Mouse (Mus musculus): ENCODE data around the gene Cerk.
"Not testable (repeated sequence)": the region's sequence is repeated elsewhere in the genome, so short reads cannot be mapped to it uniquely, and the experiment has no call there.

Gene Cerk

DNA sequence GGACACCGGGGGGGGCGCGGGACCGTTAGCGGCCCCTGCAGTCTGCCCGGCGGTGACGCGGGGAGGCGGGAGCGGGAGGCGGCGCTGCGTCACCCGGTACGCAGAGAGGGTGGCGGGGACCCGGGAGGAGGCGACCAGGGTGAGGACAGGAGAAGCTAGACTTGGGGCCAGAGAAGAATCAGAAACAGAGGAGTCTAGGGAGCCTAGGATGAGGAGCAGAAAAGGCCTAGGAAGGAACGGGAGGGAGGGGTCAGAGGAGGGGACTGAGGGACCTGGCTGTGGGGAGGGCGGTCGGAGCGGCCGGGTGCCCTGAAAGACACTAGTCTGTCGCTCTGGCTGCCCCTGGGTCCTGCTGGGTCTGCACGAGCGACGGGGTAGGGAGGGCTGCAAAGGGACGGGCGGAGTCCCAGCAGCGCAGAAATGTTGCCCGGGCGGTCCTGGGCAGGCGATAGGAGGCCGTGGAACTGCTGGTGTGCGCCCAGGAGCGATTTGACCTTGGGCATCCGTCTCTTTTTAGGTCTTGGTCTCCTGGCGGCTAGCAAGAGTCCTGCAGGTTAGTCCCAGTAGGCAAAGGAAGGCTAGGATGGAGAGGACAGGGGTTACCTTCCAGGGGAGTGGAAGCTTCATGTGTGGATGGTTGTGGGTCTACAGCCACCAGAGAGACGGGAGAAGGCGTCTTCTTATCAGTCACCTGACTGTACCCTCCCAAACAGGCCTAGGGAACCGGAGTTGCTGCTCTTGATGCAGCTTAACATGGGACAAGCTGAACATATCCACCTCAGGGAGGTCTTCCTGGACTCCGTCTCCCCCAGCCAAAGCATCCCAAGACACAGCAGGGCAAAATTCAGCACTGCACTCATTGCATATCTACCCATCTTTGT is at the start of gene Cerk:
TSS of gene Cerk (minus strand) at position 453 of the 881 bp plus-strand sequence.
- no peak for DNase-seq (ENCODE audit: low spot score)

DNA sequence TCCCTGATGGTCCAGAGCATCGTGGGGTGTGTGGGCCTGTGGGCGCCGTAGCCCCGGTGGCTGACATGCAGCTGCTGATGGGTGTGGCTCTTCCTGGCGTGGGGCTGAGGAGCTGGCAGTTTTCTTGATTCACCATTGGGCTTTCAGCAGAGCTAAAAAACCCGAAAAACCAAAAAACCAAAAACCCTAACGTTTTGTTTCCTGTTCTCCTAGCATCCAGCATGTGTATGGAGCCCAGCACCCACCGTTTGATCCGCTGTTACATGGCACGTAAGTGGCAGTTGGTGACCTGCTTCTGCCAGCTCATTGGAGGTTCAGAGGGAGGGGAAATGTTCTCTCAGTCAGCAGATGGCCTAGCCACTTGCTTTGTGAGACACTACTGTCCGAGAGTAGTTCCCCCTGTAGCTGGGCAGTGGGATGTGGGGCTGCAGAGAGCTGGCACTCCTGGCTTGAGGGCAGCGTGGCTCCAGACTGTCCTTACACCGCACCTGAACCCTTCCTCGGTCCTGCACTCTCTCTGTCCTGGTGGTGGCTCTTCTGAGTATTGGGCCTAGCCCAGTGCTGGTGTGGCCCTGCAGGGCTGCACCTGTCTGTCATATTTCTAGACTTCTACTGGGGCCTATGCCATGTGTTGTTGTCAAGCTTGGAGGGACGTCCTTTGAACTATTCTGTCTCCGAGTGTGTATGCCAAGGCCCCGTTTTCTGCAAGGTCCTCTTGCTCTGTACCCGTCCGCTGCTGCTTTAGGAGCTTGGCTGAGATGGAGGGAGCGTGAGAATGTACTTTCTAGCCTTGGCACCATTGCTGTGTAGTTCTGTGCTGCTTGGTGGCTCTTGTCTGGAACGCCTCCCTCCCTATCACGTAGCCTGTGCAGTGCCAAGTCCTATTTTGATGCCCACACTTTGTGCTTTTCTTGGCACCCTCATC is 48.8 kb upstream of the Cerk start:
- no peak for DNase-seq (ENCODE audit: low spot score)

DNA sequence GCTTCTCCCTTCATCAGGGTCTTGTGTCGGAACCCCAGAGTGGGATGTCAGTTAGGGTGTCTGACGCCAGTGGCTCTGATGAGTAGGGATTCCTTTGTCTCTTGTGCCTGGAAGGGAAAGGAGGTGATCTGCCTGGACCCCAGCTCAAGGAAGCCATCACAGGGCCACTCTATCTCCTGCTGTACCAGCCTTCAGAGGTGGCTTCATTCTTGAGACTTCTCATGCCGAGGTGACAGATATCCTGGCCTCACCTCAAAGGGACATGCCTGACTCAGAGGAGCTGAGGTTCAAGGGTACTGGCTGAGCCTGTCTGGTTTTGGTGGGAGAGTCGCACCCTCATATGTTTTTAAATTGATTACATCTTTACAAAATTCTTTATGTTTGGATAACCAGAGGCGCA is 48.1 kb upstream of the Cerk start:
- no peak for DNase-seq (ENCODE audit: low spot score)

DNA sequence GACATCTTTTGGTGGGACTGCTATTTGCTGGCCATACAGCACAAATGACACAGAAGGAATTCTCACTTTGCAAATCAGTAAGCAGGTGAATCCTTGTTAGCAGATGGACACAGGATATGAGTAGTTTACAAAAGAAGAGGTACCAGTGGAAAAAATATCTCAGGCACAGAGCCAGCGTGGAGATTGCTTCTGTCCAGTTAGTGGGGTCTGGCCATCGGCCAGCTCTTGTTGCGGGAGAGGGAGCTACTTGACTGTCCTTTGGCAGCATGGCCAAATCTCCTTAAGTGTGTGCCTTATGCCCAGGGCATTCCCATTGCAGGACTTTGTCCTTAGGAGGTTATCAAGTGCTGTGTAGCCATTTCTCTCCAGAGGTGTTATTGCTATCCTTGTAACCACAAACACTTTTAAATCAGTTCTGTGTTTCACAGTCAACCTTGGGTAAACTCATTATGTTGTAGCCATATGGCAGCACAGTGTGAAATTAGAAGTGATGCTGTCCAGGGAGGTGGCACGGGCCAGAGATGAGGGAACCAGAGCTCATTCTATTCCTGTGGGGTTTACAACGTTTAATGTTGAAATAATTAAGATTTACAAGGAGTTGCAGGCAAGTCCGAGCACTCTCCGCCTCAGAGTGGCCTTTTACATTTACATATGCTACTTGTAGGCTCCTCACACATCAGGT is 46.0 kb upstream of the Cerk start:
- DNase-seq (ENCODE audit: low spot score): no peak

DNA sequence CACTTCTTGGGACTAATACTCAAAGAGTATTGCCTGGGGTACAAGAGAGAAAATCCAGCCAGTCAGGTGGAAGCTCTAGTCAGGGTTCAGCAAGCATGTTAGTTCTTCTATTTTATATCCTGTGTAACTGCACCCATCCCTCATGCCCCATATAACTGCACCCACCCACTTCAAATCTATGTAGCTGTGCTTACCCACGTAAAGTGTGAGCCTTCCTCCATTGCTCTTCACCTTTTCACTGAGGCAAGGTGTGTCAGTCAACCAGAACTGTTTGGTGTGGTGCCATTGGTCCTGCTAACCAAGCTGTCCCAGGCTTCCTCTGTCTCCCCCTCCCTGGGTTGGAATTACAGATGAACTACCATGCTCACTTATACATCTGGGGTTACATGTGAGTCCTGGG is 45.2 kb upstream of the Cerk start:
- DNase-seq (ENCODE audit: low spot score): no peak

DNA sequence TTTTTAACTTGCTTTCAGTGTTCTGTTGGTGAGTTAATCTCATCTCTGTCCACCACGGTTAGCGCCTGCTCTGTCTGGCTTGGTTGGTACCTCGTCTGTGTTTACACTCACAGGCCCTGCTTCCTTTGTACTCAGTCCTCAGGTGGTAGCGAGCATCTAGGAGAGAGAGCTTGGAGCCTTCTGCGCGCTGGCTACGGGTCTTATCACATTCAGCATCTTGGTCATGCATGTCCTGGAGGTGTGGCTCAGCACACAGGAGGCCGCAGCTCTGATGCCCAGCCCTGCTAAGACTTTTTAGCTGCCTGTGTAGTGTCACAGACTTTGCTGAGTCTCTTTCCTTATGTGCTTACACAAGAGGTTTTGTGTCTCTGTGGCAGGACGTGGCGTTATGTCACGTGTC is 43.7 kb upstream of the Cerk start:
- DNase-seq (ENCODE audit: low spot score): no peak

DNA sequence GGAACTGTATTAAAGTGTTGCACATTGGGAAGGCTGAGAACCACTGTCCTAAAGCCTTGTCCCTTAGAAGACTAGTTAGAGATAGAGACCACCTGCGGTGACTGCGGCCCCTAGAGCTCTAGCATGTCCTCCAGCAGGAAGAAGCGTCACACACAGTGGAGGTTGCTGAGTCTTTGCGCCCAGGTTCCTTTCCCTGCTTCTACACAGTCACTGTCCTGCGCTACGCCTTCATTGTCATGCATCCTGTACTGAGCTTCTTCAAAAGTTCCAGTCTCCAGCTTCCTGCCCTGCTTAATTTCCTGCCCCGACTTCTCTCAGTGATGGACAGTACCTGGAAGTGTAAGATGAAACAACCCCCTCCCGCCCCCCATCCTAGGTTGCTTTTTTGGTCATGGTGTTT is 43.1 kb upstream of the Cerk start:
- no peak for DNase-seq (ENCODE audit: low spot score)

DNA sequence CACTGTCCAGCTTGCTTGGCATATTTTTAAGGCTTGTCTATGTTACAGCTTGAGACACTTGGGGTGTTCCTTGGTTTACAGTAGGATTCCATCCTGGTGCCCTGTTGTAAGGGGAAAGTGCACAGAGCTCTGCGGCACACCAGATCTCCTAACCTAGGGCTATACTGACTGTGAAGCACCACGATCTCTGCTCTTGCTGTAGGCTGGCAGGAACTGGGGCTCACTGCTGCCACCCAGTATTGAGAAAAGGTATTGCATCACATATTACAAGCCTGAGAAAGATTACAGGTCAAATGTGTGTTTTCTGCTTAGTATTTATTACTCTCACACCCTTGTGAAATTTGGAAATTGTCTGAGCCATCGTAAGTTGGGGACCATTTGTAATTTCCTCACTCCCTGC is 42.2 kb upstream of the Cerk start:
- no peak for DNase-seq (ENCODE audit: low spot score)

DNA sequence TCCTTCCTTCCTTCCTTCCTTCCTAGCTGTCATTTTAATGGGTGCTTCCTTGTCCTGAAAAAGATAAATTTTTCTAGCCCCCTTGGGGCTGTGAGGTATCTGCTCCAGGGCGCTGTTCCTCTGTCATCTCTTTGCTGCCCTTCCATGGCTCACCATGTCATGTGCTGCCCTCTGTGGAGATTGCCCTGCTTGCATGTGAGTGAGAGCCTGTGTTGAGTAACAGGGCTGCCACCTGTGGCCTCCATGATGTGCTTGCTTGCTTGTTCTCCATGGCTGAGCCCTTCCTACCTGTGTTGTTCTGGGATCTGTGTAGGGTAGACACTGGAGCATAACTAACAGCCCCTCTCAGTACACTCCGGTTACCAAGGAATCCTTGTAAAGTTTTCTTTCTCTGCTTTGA is 41.0 kb upstream of the Cerk start:
- DNase-seq (ENCODE audit: low spot score): no peak

DNA sequence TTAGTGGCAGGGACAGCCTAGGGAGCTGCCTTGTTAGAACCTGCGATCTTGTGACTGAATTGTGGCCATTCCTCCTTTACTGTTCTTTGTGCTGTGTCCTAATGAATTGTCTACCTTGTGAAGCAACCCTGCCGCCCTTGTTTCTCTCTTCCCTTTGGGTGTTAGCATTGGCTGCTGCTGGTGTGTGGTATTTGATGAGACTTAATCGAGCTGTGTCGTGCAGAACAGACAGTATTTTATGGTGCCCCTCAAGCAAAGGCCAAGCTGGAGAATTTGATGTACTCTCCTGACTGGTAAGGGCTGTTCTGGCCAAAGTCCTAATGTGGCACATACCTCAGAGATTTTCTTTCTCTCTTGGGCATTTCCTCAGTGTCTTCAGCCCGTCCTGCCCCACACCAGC is 40.3 kb upstream of the Cerk start:
- DNase-seq (ENCODE audit: low spot score): no peak

DNA sequence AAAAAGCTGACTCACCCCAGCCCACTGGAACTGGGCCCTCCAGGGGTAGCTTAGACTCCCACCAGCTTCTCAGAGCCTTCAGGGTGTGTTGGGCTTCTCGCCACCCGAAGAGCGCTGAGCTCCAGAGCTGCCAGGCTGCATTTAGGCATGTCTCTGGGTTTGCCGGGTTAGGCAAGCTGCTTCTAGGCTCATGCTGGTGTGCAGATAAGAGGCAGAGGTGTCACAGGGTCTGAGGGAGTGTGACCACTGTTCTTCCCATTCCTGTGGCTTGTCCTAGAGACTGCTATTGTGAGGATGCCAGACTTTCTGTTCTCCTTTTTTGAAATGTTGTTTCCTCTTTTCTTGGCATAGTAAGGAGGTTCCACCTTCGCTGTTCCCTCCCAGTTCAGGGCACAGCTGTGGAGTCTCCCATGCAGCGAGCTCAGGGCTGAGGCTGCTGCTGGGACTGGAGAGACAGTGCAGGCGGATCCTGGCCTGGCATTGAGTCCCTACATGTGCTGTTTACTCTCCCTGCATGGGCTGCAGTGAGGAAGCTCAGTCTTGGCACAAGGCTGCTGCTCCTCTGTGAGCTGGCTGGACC is 39.1 kb upstream of the Cerk start:
- DNase-seq (ENCODE audit: low spot score): no peak

DNA sequence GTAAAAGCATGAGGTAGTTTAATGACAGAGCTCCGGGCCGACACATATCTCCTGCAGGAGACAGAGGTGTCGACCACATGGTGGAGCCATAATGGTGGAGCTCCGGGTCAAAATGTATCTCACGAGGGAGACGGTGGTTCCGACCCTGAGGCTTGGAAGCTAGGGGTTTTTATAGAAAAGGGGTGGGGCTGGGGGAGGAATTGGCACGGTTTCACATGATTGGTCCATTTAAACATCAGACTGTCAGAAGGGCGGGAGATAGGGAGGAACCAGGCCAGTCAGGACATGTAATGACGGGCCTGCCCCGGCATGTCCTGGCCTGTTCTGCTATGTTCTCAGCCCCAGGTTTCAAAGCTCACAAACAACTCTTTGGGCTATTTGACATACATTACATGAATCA is 36.0 kb upstream of the Cerk start:
- DNase-seq (ENCODE audit: low spot score): not testable (repeated sequence)

DNA sequence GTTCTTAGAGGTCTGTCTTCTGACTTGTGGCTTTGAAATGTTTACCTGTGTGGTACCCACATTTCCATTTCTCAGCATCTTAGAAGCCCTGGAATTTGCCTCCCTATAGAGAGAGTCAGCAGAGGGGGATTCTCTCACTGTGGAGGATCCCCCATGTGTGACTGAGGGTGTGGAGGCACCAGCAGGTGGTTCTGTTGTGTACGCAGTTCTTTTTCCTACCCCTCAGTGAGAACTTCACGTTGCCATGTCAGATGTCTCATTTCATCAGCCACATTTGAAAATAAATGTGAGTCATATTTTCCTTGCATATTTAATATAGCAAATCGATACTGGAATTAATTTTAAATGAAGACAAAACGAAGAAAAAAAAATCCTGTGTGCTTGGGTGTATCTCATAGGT is 35.4 kb upstream of the Cerk start:
- no peak for DNase-seq (ENCODE audit: low spot score)

DNA sequence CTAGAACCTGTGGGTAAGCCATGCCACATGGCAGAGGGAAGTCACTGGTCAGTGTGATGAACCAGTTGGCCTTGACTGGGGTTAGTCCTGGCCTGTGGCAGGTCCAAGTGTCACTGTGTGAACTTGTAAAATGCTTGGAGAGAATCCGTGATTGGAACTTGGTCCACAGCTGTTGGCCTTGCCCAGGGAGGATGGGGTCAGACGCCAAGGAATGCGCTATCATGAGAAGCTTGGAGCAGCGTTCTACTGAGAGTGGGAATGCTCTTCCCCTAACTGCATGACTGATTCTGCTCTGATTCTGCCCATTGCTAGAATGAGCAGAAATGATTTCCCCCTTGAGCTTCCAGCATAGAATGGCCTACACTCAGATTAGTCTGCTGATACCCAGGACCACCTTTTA is 34.8 kb upstream of the Cerk start:
- no peak for DNase-seq (ENCODE audit: low spot score)

DNA sequence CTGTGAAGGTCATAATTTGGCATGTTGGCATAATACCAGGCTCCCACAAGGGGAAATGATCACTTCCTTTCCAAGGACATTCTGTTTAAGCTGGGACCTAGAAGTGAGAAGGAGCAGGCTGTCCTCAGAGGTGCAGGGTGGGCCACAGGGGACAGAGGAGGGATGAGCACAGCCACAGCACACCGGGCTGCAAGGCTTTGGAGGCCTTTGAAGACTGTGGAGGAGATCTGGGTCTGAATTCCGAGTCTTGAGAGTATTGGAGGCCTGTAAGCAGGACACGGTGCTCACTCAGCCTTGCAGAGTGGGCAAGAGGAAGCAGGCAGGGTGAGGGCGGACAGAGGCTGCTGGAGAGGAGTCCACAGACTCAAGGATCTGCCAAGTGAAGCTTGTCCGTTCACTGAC is 34.3 kb upstream of the Cerk start:
- DNase-seq (ENCODE audit: low spot score): no peak

DNA sequence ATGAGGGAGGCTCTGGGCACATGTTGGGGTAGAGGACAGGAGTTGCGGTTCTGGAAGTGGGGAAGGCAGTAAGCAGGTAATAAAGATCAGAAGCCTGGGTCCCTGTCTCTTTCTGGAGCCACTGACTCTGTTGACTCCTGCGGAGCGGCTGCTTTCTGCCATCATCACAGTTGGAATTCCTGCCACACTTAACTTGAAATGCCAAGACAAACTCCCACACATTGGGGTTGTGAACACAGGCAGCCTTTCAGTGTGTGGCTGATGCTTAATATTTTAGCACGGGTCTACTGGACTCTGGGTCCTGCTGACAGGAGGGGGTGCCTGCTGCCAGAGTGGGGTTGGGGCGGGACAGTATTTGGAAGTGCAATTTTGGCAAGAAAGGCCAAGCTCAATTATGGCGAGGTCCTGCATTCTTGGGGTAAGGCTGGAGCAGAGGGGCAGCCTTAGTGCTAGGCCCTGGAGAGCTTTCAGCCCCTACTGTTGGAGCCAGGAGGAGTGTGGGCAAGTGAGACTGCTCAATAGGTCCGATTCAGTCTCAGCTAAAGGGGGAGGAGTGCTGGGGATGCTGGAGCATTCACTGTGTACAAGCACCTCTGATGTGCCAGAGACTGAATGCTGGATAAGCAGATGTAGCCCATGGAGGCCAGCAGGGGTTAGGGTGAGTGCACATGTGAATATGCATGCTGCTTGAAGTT is 33.7 kb upstream of the Cerk start:
- no peak for DNase-seq (ENCODE audit: low spot score)

DNA sequence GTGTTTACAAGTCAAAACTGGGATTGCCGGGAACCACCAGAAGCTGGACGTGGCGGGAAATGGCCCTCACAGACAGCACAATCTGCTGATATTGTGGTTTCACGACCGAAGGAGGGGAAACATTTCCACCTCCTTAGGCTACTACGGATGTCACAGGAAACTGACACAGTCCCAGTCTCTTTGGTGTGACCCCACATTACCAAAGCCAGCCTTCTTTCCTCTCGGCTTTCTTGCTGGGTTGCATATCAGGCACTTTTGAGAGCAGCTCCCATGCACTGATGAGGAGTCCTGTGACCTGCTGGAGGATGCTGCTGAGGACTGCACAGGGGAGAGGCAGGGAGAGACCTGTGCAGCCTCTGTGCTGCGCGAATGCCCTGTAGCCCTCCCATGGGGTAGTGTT is 30.7 kb upstream of the Cerk start:
- not testable (repeated sequence) for DNase-seq (ENCODE audit: low spot score)

DNA sequence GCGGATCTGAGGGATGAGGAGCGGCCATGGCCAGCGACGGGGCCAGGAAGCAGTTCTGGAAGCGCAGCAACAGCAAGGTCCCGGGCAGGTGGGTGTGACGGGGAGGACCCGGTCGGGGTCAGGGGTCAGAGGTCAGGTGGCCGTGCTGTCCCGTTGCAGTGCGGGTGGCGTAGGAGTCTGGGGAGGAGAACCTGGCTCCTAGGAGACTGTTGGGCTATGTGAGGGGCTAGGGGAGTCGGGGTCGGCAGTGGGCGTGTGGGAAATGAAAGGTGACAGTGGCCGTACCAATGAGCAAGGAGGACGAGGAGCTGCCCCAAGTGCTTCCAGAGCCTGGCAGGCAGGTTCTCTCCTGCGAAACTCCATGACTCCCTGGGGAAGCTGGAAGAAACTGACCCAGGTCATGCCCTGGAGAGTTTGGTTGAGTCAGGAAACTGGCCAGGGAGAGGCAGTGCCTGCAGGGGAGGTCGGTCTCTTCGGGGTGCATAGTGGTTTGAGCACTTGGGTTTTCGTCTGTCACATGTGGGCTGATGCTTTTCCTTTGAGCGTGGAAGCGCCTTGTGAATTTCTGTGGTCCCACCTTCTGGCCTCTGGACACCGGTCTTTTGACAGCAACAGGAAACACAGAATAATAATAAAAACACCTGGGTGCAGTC is 28.7 kb upstream of the Cerk start:
- no peak for DNase-seq (ENCODE audit: low spot score)

DNA sequence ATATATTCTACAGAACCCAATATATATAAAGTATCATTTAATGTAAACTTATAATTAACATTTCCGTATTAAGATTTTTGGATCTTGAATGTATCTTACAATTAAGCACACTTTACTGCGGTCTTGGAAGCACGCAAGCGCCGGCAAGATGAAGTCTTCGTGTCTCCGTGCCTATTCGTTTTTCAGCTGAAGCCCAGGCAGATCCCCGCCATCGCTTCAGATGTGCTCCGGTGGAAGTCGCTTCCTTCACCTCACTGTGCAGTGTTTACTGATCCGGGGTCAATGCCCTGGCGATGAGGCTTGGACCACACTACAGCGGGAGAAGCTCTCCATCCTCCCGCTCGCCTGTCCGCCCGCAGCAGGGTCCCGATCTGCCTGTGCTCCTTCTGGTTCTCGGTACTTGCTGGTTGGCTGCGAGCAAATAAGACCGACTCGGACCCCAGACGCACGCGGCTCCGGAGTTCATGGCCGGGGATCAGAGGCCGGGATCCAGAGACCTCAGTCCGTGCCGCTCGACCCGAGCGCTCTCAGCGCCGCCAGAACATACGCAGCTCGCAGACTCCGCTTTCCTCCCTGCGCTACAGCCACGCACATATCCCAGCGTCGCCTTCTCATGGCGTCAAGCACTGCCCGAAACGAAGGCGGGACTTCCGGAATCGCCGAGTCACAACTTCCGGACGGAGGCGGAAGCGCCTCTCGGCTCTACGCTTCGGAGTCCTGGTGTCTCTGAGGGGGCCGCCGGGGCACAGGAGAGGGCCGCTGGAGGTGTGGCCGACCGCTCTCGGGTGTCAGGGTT is 28.0 kb upstream of the Cerk start, which contains the start of gene Tbc1d22a:
TSS of gene Tbc1d22a (plus strand) at position 707 of the 796 bp plus-strand sequence.
- peak; percentile 93 for DNase-seq (ENCODE audit: low spot score)

DNA sequence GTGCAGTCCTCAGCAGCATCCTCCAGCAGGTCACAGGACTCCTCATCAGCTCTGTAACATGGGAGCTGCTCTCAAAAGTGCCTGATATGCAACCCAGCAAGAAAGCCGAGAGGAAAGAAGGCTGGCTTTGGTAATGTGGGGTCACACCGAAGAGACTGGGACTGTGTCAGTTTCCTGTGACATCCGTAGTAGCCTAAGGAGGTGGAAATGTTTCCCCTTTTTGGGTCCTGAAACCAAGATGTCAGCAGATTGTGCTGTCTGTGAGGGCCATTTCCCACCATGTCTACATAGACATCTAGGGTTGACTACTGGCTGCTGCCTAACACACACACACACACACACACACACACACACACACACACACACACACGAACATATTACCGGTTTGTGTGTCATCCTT is 26.3 kb upstream of the Cerk start:
- not testable (repeated sequence) for DNase-seq (ENCODE audit: low spot score)

Data from c-Kit-positive CD71-positive TER-119-positive erythroid progenitor cells, embryonic 14.5 days (primary cell).